Mouse (Mus musculus) hindbrain, embryonic 11.5 days (tissue): Measurements from ENCODE around the gene Gm19402. TPM values are rescaled to one million over a fixed set of nuclear protein-coding genes. Genes with fewer than 3 reads are reported as not detected.
A peak's percentile ranks its signal among the peaks of the same experiment; 100 is the strongest.
"Not testable (repeated sequence)": the region's sequence is repeated elsewhere in the genome, so short reads cannot be mapped to it uniquely, and the experiment has no call there.

Experiments used
- ATAC-seq: fragments of 200-750 bp; cut with Nextera tagmentation; 2 replicates; pipeline ENCODE4 v1.8.0; 2017; ENCODE audit warnings: mild to moderate bottlenecking, moderate TSS enrichment, moderate library complexity; ENCODE audit not compliant: low FRiP score
- DNase-seq: peaks from one replicate; pipeline ENCODE4 v3.0.0-alpha.2; 2015; ENCODE audit warnings: low spot score
- H3K27ac ChIP-seq: fragments of 300-500 bp; sonication (generic); 2 replicates; pipeline ENCODE4 v1.5.1; 2014; ENCODE audit warnings: mild to moderate bottlenecking, low read depth, low read length
- H3K27me3 ChIP-seq: fragments of 300-500 bp; sonication (generic); 2 replicates; pipeline ENCODE4 v1.6.1; 2014; ENCODE audit warnings: mild to moderate bottlenecking, low read length, moderate library complexity, mixed read lengths; ENCODE audit not compliant: control insufficient read depth, insufficient read depth
- H3K36me3 ChIP-seq: fragments of 300-500 bp; sonication (generic); 2 replicates; pipeline ENCODE4 v1.6.1; 2014; ENCODE audit warnings: mild to moderate bottlenecking, low read length, moderate library complexity, mixed read lengths; ENCODE audit not compliant: control insufficient read depth, insufficient read depth
- H3K4me1 ChIP-seq: fragments of 300-500 bp; sonication (generic); replicated peaks from 2 replicates; pipeline ENCODE4 v1.6.1; 2014; ENCODE audit warnings: low read length, mixed read lengths; ENCODE audit not compliant: control insufficient read depth, insufficient read depth
- H3K4me2 ChIP-seq: fragments of 300-500 bp; sonication (generic); replicated peaks from 2 replicates; pipeline ENCODE4 v1.6.1; 2014; ENCODE audit warnings: mild to moderate bottlenecking, low read depth, low read length
- H3K4me3 ChIP-seq: fragments of 300-500 bp; sonication (generic); 2 replicates; pipeline ENCODE4 v1.5.1; 2014; ENCODE audit warnings: low read depth, low read length
- H3K9ac ChIP-seq: fragments of 300-500 bp; sonication (generic); 2 replicates; pipeline ENCODE4 v1.6.1; 2014; ENCODE audit warnings: low read depth, low read length
- H3K9me3 ChIP-seq: fragments of 300-500 bp; sonication (generic); 2 replicates; pipeline ENCODE4 v1.6.1; 2016; ENCODE audit warnings: low read length; ENCODE audit not compliant: control insufficient read depth
- WGBS: fragments of 180-500 bp; shearing (Covaris S2); extraction: QIAGEN DNeasy Blood & Tissue Kit; methylation state at CpG from one replicate; pipeline ENCODE4 v1.1.7; 2014; 5-methylcytosine and 5-hydroxymethylcytosine counted together
- polyA plus RNA-seq: library from polyadenylated mRNA; unstranded; fragments of >200 nt; fragmentation: Nextera tagmentation; extraction: Ambion mirVana; gene quantifications from 2 replicates; pipeline ENCODE4 v1.2.1, GENCODE M21; 2014

Gm19402 gene
- polyA plus RNA-seq = not detected in 2 replicates

GRCm38 (mm10) chr10:77690356-77690807 is at the start of gene Gm19402:
Gene Gm19402, minus strand, starts transcription at chr10:77690757.
- not testable (repeated sequence) for H3K9ac ChIP-seq, H3K36me3 ChIP-seq, H3K4me2 ChIP-seq, H3K4me3 ChIP-seq, ATAC-seq, H3K27ac ChIP-seq, H3K4me1 ChIP-seq, H3K9me3 ChIP-seq
- 72% methylated on average over 3 of the region's 3 CpGs for WGBS
- peak; percentile 10 for DNase-seq
- H3K27me3 ChIP-seq = peaks cover 16% of the 10 kb centered on the region

GRCm38 (mm10) chr10:77738929-77739328 is 48.4 kb upstream of the Gm19402 start:
- Histone ChIP-seq H3K36me3 (no peaks in the 10 kb centered on the region), H3K4me1 (no peaks in the 10 kb centered on the region), H3K9me3 (no peaks in the 10 kb centered on the region), H3K9ac (no peak overlapping the region), H3K27ac (no peak overlapping the region), H3K4me3 (no peak overlapping the region), H3K4me2 (no peak overlapping the region), H3K27me3 (no peaks in the 10 kb centered on the region)
- 88% methylated on average over 4 of the region's 4 CpGs for WGBS
- no peak for ATAC-seq
- DNase-seq = no peak

- no peaks in the 10 kb centered on the region for H3K9me3 ChIP-seq
- H3K36me3 ChIP-seq = no peaks in the 10 kb centered on the region
- H3K4me2 ChIP-seq = no peak overlapping the region
- ATAC-seq (no peak), DNase-seq (no peak)
- 96% methylated on average over 1 of the region's 1 CpGs for WGBS
- H3K27ac ChIP-seq = no peak overlapping the region
- no peaks in the 10 kb centered on the region for H3K27me3 ChIP-seq
- no peaks in the 10 kb centered on the region for H3K4me1 ChIP-seq
- no peak overlapping the region for H3K4me3 ChIP-seq
- H3K9ac ChIP-seq = no peak overlapping the region
These were observed 45.4 kb upstream of the Gm19402 start for GRCm38 (mm10) chr10:77735928-77736327.

GRCm38 (mm10) chr10:77729241-77729640 is 38.7 kb upstream of the Gm19402 start:
- H3K4me3 ChIP-seq = no peak overlapping the region
- whole genome bisulfite sequencing = 48% methylated on average over 4 of the region's 4 CpGs
- no peak overlapping the region for H3K4me2 ChIP-seq
- no peaks in the 10 kb centered on the region for H3K36me3 ChIP-seq
- DNase-seq = peak; percentile 41
- no peaks in the 10 kb centered on the region for H3K9me3 ChIP-seq
- no peak for ATAC-seq
- H3K27me3 ChIP-seq = no peaks in the 10 kb centered on the region
- H3K4me1 ChIP-seq = no peaks in the 10 kb centered on the region
- H3K9ac ChIP-seq = no peak overlapping the region
- no peak overlapping the region for H3K27ac ChIP-seq

GRCm38 (mm10) chr10:77728280-77728679 is 37.7 kb upstream of the Gm19402 start:
- Histone ChIP-seq H3K4me1 (no peaks in the 10 kb centered on the region), H3K9me3 (no peaks in the 10 kb centered on the region), H3K4me3 (no peak overlapping the region), H3K27me3 (no peaks in the 10 kb centered on the region), H3K36me3 (no peaks in the 10 kb centered on the region), H3K4me2 (no peak overlapping the region), H3K9ac (no peak overlapping the region), H3K27ac (no peak overlapping the region)
- ATAC-seq (no peak), DNase-seq (no peak)
- WGBS = 65% methylated on average over 4 of the region's 4 CpGs

GRCm38 (mm10) chr10:77726186-77726585 is 35.6 kb upstream of the Gm19402 start, which contains the start of gene Gm10100:
Gene Gm10100, plus strand, starts transcription at chr10:77726486.
- no peaks in the 10 kb centered on the region for H3K9me3 ChIP-seq
- no peaks in the 10 kb centered on the region for H3K36me3 ChIP-seq
- no peak within 1 kb of the TSS for H3K4me2 ChIP-seq
- ATAC-seq = no peak
- no peak within 1 kb of the TSS for H3K9ac ChIP-seq
- no peak within 1 kb of the TSS for H3K4me3 ChIP-seq
- H3K27ac ChIP-seq = no peak within 1 kb of the TSS
- WGBS = 40% methylated on average over 3 of the region's 3 CpGs
- no peaks in the 10 kb centered on the region for H3K27me3 ChIP-seq
- no peaks in the 10 kb centered on the region for H3K4me1 ChIP-seq
- DNase-seq = no peak

GRCm38 (mm10) chr10:77724855-77725254 is 34.3 kb upstream of the Gm19402 start:
- Histone ChIP-seq H3K27ac (no peak overlapping the region), H3K4me1 (no peaks in the 10 kb centered on the region), H3K4me3 (no peak overlapping the region), H3K36me3 (no peaks in the 10 kb centered on the region), H3K9ac (no peak overlapping the region), H3K27me3 (no peaks in the 10 kb centered on the region), H3K4me2 (no peak overlapping the region), H3K9me3 (no peaks in the 10 kb centered on the region)
- DNase-seq (no peak), ATAC-seq (no peak)
- 73% methylated on average over 8 of the region's 8 CpGs for WGBS

- H3K4me1 ChIP-seq, H3K9me3 ChIP-seq, H3K4me2 ChIP-seq, DNase-seq, H3K27me3 ChIP-seq, H3K27ac ChIP-seq, H3K4me3 ChIP-seq, H3K9ac ChIP-seq, ATAC-seq, H3K36me3 ChIP-seq: not testable (repeated sequence)
- WGBS = 88% methylated on average over 1 of the region's 1 CpGs
These were observed 29.7 kb upstream of the Gm19402 start, which contains the start of gene Krtap12-1 for GRCm38 (mm10) chr10:77720299-77720698. Gene Krtap12-1, plus strand, starts transcription at chr10:77720599.

GRCm38 (mm10) chr10:77715507-77715906 is 24.9 kb upstream of the Gm19402 start, which contains the start of gene Gm10142:
Gene Gm10142, plus strand, starts transcription at chr10:77715807.
- Histone ChIP-seq H3K4me2 (no peak within 1 kb of the TSS), H3K9ac (no peak within 1 kb of the TSS), H3K4me3 (no peak within 1 kb of the TSS), H3K36me3 (no peaks in the 10 kb centered on the region), H3K27ac (no peak within 1 kb of the TSS), H3K9me3 (no peaks in the 10 kb centered on the region), H3K4me1 (no peaks in the 10 kb centered on the region), H3K27me3 (no peaks in the 10 kb centered on the region)
- 88% methylated on average over 1 of the region's 1 CpGs for WGBS
- no peak for DNase-seq
- no peak for ATAC-seq
